In the genomic region with DNA sequence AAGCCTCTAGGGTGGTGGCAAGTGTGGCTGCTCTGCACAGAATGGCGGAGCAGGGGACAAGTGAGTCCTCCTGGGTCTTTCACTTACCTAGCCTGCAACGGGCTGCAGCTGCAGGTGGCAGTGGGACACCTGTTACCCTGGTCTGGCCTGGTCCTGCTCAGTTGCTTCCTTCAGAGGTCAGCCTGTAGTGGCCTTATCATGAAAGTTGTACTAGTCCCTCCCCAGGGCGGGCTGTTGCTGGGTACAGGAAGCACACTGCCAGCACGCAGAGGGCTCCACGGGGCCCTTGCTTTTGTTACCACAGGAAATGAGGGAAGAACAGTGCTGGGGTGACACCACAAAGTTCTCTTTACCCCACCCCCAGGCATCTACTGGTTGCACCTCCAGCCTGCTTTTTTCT, we compare ENCODE assay signal across 1 mouse cellular context.
TF ChIP-seq lines count a peak whose summit lies in the region.

TSS of gene Fermt3 (minus strand) at position 279 of the 400 bp plus-strand sequence.

TF ChIP-seq in MEL, 35 proteins besides CTCF, POLR2A, EP300 and RAD21 (continued from another document):
- TF ChIP-seq GATA1 (IDR thresholded peaks at IDR 0.05; ENCODE audit: low read depth, low read length) (peak; percentile 45; the same call in 1 of the 2 replicates), ZMIZ1 (IDR thresholded peaks at IDR 0.05; ENCODE audit: low read depth, low read length) (peak; percentile 83; the same call in 1 of the 2 replicates), CHD2 (IDR thresholded peaks at IDR 0.05; ENCODE audit: low read length) (no peak), MYC (IDR thresholded peaks at IDR 0.05; ENCODE audit: low read depth, low read length) (peak; percentile 80), MXI1 (IDR thresholded peaks at IDR 0.05; ENCODE audit: low read depth, low read length) (peak; percentile 75; the same call in 1 of the 2 replicates), MAX (IDR thresholded peaks at IDR 0.05; ENCODE audit: low read length) (peak; percentile 80; the same call in 1 of the 2 replicates), E2F4 (IDR thresholded peaks at IDR 0.05; ENCODE audit: borderline replicate concordance, low read depth, low read length) (no peak), TCF12 (IDR thresholded peaks at IDR 0.05; ENCODE audit: low read depth, low read length) (peak; percentile 69), ELF1 (IDR thresholded peaks at IDR 0.05; ENCODE audit: low read depth, low read length) (peak; percentile 78), BHLHE40 (IDR thresholded peaks at IDR 0.05; ENCODE audit: borderline replicate concordance, low read depth, low read length) (no peak), MAZ (IDR thresholded peaks at IDR 0.05; ENCODE audit: low read depth, low read length) (no peak), MEF2A (IDR thresholded peaks at IDR 0.05; ENCODE audit: extremely low read depth, insufficient replicate concordance, low read depth, low read length, poor library complexity, severe bottlenecking) (no peak), TAL1 (IDR thresholded peaks at IDR 0.05; ENCODE audit: low read length) (no peak), JUND (IDR thresholded peaks at IDR 0.05; ENCODE audit: low read depth, low read length) (no peak), ZC3H11A (IDR thresholded peaks at IDR 0.05; ENCODE audit: low read depth, low read length) (no peak), USF1 (IDR thresholded peaks at IDR 0.05; ENCODE audit: low read depth, low read length) (no peak), SIN3A (IDR thresholded peaks at IDR 0.05; ENCODE audit: low read length) (peak; percentile 85), CHD1 (IDR thresholded peaks at IDR 0.05; ENCODE audit: low read depth, low read length) (no peak), GABPA (IDR thresholded peaks at IDR 0.05; ENCODE audit: low read depth, low read length) (no peak), MYB (IDR thresholded peaks at IDR 0.05; ENCODE audit: low read depth, low read length) (no peak)
